Mouse (Mus musculus) liver, embryonic 15.5 days (tissue): ENCODE measurements around the gene Lrrc10. TPM values are rescaled to one million over a fixed set of nuclear protein-coding genes. Genes with fewer than 3 reads are reported as not detected.
"Not testable (repeated sequence)": the region's sequence is repeated elsewhere in the genome, so short reads cannot be mapped to it uniquely, and the experiment has no call there.

Experiments
- ATAC-seq: fragments of 200-750 bp; cut with Nextera tagmentation; 2 replicates; pipeline ENCODE4 v1.8.0; 2017; ENCODE audit warnings: moderate number of reproducible peaks, mild to moderate bottlenecking, moderate library complexity; ENCODE audit not compliant: insufficient read depth
- H3K27ac ChIP-seq: fragments of 300-500 bp; sonication (generic); replicated peaks from 2 replicates; pipeline ENCODE4 v1.5.1; 2015; ENCODE audit warnings: mild to moderate bottlenecking, inconsistent platforms
- H3K27me3 ChIP-seq: fragments of 300-500 bp; sonication (generic); 2 replicates; pipeline ENCODE4 v1.6.1; 2015; ENCODE audit warnings: mild to moderate bottlenecking, inconsistent platforms
- H3K36me3 ChIP-seq: fragments of 300-500 bp; sonication (generic); replicated peaks from 2 replicates; pipeline ENCODE4 v1.6.1; 2015; ENCODE audit warnings: moderate library complexity, mild to moderate bottlenecking, inconsistent platforms
- H3K4me1 ChIP-seq: fragments of 300-500 bp; sonication (generic); replicated peaks from 2 replicates; pipeline ENCODE4 v1.6.1; 2015; ENCODE audit warnings: inconsistent platforms
- H3K4me2 ChIP-seq: fragments of 300-500 bp; sonication (generic); 2 replicates; pipeline ENCODE4 v1.6.1; 2015; ENCODE audit warnings: moderate library complexity, mild to moderate bottlenecking, inconsistent platforms
- H3K4me3 ChIP-seq: fragments of 300-500 bp; sonication (generic); replicated peaks from 2 replicates; pipeline ENCODE4 v1.5.1; 2015; ENCODE audit warnings: mild to moderate bottlenecking, inconsistent platforms
- H3K9ac ChIP-seq: fragments of 300-500 bp; sonication (generic); 2 replicates; pipeline ENCODE4 v1.6.1; 2015; ENCODE audit warnings: moderate library complexity, mild to moderate bottlenecking, inconsistent platforms
- H3K9me3 ChIP-seq: fragments of 300-500 bp; sonication (generic); replicated peaks from 2 replicates; pipeline ENCODE4 v1.6.1; 2016; ENCODE audit warnings: inconsistent platforms
- WGBS: fragments of 180-500 bp; shearing (Covaris S2); methylation state at CpG from one replicate; pipeline ENCODE4 v1.1.7; 2015; ENCODE audit warnings: mixed read lengths; ENCODE audit not compliant: insufficient replicate concordance; 5-methylcytosine and 5-hydroxymethylcytosine counted together
- polyA plus RNA-seq: library from polyadenylated mRNA; unstranded; fragments of >200 nt; fragmentation: Nextera tagmentation; extraction: Ambion mirVana; gene quantifications from 2 replicates; pipeline ENCODE4 v1.2.1, GENCODE M21; 2015

Gene Lrrc10
- polyA plus RNA-seq, 1 experiment from 2014 or later, result not detected

GRCm38 (mm10) chr10:117014565-117014964, 30.6 kb upstream of the Lrrc10 start:
- Histone ChIP-seq H3K27me3 (no peaks in the 10 kb centered on the region), H3K4me3 (no peak overlapping the region), H3K4me1 (no peaks in the 10 kb centered on the region), H3K9me3 (peaks cover 7% of the 10 kb centered on the region; the same call in 1 of the 2 replicates), H3K9ac (no peak overlapping the region), H3K4me2 (no peak overlapping the region), H3K27ac (no peak overlapping the region), H3K36me3 (no peaks in the 10 kb centered on the region)
- WGBS, result 64% methylated on average over 5 of the region's 5 CpGs
- ATAC-seq, result no peak

- H3K36me3 ChIP-seq, result no peaks in the 10 kb centered on the region
- H3K4me1 ChIP-seq, result no peaks in the 10 kb centered on the region
- H3K9ac ChIP-seq, result no peak overlapping the region
- H3K27me3 ChIP-seq, result peaks cover 8% of the 10 kb centered on the region; the same call in 1 of the 2 replicates
- no peak overlapping the region for H3K4me2 ChIP-seq
- H3K9me3 ChIP-seq, result peaks cover 7% of the 10 kb centered on the region; the same call in 1 of the 2 replicates
- no peak overlapping the region for H3K27ac ChIP-seq
- 64% methylated on average over 7 of the region's 7 CpGs for WGBS
- no peak overlapping the region for H3K4me3 ChIP-seq
- no peak for ATAC-seq
Measured at GRCm38 (mm10) chr10:117018281-117018840, 26.8 kb upstream of the Lrrc10 start.

- H3K36me3 ChIP-seq, result no peaks in the 10 kb centered on the region
- WGBS, result 50% methylated on average over 21 of the region's 21 CpGs
Measured at GRCm38 (mm10) chr10:117021020-117021754, 24.0 kb upstream of the Lrrc10 start.

GRCm38 (mm10) chr10:117023693-117024092, 21.4 kb upstream of the Lrrc10 start:
- no peak for ATAC-seq
- Histone ChIP-seq H3K9me3 (no peaks in the 10 kb centered on the region), H3K27me3 (peaks cover 20% of the 10 kb centered on the region), H3K27ac (no peak overlapping the region), H3K36me3 (no peaks in the 10 kb centered on the region), H3K4me1 (no peaks in the 10 kb centered on the region), H3K4me2 (peak overlapping the region; percentile 30), H3K9ac (no peak overlapping the region), H3K4me3 (no peak overlapping the region)
- 32% methylated on average over 16 of the region's 16 CpGs for WGBS

More at GRCm38 (mm10) chr10:117021020-117021754, 24.0 kb upstream of the Lrrc10 start:
- Histone ChIP-seq H3K9ac (no peak overlapping the region), H3K27ac (no peak overlapping the region), H3K4me2 (no peak overlapping the region), H3K9me3 (peaks cover 7% of the 10 kb centered on the region; the same call in 1 of the 2 replicates), H3K4me3 (no peak overlapping the region), H3K4me1 (no peaks in the 10 kb centered on the region), H3K27me3 (peaks cover 20% of the 10 kb centered on the region)
- no peak for ATAC-seq

GRCm38 (mm10) chr10:117025776-117026175, 19.4 kb upstream of the Lrrc10 start:
- H3K9me3 ChIP-seq, H3K4me3 ChIP-seq, H3K36me3 ChIP-seq, H3K27ac ChIP-seq, H3K9ac ChIP-seq, H3K4me1 ChIP-seq, H3K4me2 ChIP-seq, ATAC-seq: not testable (repeated sequence)
- peaks cover 20% of the 10 kb centered on the region for H3K27me3 ChIP-seq

- 69% methylated on average over 8 of the region's 8 CpGs for WGBS
- Histone ChIP-seq H3K36me3 (no peaks in the 10 kb centered on the region), H3K9ac (no peak overlapping the region), H3K4me3 (no peak overlapping the region), H3K4me2 (no peak overlapping the region), H3K27ac (no peak overlapping the region), H3K9me3 (no peaks in the 10 kb centered on the region), H3K27me3 (peaks cover 17% of the 10 kb centered on the region), H3K4me1 (no peaks in the 10 kb centered on the region)
- no peak for ATAC-seq
Measured at GRCm38 (mm10) chr10:117026176-117026575, 19.0 kb upstream of the Lrrc10 start.

GRCm38 (mm10) chr10:117031160-117031559, 14.0 kb upstream of the Lrrc10 start:
- Histone ChIP-seq H3K4me2 (no peak overlapping the region), H3K9me3 (no peaks in the 10 kb centered on the region), H3K4me1 (no peaks in the 10 kb centered on the region), H3K9ac (no peak overlapping the region), H3K27me3 (no peaks in the 10 kb centered on the region), H3K27ac (no peak overlapping the region), H3K4me3 (no peak overlapping the region), H3K36me3 (no peaks in the 10 kb centered on the region)
- 65% methylated on average over 3 of the region's 3 CpGs for WGBS
- ATAC-seq, result no peak

- Histone ChIP-seq H3K27me3 (no peaks in the 10 kb centered on the region), H3K27ac (no peak overlapping the region), H3K9me3 (no peaks in the 10 kb centered on the region)
Measured at GRCm38 (mm10) chr10:117033785-117034184, 11.4 kb upstream of the Lrrc10 start.

GRCm38 (mm10) chr10:117040355-117040754, 4.8 kb upstream of the Lrrc10 start:
- H3K27ac ChIP-seq, result no peak overlapping the region
- no peak overlapping the region for H3K4me3 ChIP-seq
- ATAC-seq, result no peak
- H3K36me3 ChIP-seq, result no peaks in the 10 kb centered on the region
- peaks cover 4% of the 10 kb centered on the region for H3K4me1 ChIP-seq
- no peak overlapping the region for H3K9ac ChIP-seq
- H3K27me3 ChIP-seq, result peaks cover 3% of the 10 kb centered on the region
- no peaks in the 10 kb centered on the region for H3K9me3 ChIP-seq
- WGBS, result 58% methylated on average over 6 of the region's 6 CpGs
- no peak overlapping the region for H3K4me2 ChIP-seq

More at GRCm38 (mm10) chr10:117033785-117034184, 11.4 kb upstream of the Lrrc10 start:
- no peaks in the 10 kb centered on the region for H3K4me1 ChIP-seq
- ATAC-seq, result no peak
- 13% methylated on average over 8 of the region's 8 CpGs for WGBS
- H3K4me3 ChIP-seq, result no peak overlapping the region
- no peak overlapping the region for H3K9ac ChIP-seq
- H3K4me2 ChIP-seq, result no peak overlapping the region
- no peaks in the 10 kb centered on the region for H3K36me3 ChIP-seq

- WGBS, result 51% methylated on average over 14 of the region's 14 CpGs
Measured at GRCm38 (mm10) chr10:117042295-117042694, 2.8 kb upstream of the Lrrc10 start.

GRCm38 (mm10) chr10:117043497-117044166, 1.5 kb upstream of the Lrrc10 start:
- H3K27ac ChIP-seq, H3K4me1 ChIP-seq, H3K9me3 ChIP-seq, H3K9ac ChIP-seq, H3K4me3 ChIP-seq, H3K36me3 ChIP-seq: not testable (repeated sequence)
- H3K4me2 ChIP-seq, result peak overlapping the region; percentile 19
- 0 out of 2 replicates have a peak, but pooled peaks have one; percentile 33 for ATAC-seq
- peaks cover 14% of the 10 kb centered on the region for H3K27me3 ChIP-seq
- WGBS, result 38% methylated on average over 16 of the region's 16 CpGs

More at GRCm38 (mm10) chr10:117042295-117042694, 2.8 kb upstream of the Lrrc10 start:
- H3K27me3 ChIP-seq, result peaks cover 14% of the 10 kb centered on the region
- H3K4me1 ChIP-seq, result peaks cover 7% of the 10 kb centered on the region
- no peak overlapping the region for H3K4me2 ChIP-seq
- no peak for ATAC-seq
- no peak overlapping the region for H3K4me3 ChIP-seq
- no peak overlapping the region for H3K9ac ChIP-seq
- no peaks in the 10 kb centered on the region for H3K36me3 ChIP-seq
- no peak overlapping the region for H3K27ac ChIP-seq
- H3K9me3 ChIP-seq, result no peaks in the 10 kb centered on the region
